Mouse (Mus musculus) heart, embryonic 13.5 days (tissue): ENCODE results near the gene BC004004. TPM values are rescaled to one million over a fixed set of nuclear protein-coding genes. Genes with fewer than 3 reads are reported as not detected.
"Not testable (repeated sequence)": the region's sequence is repeated elsewhere in the genome, so short reads cannot be mapped to it uniquely, and the experiment has no call there.

ENCODE experiments used
- ATAC-seq: fragments of 200-750 bp; cut with Nextera tagmentation; 2 replicates; pipeline ENCODE4 v1.8.0; 2017; ENCODE audit warnings: moderate TSS enrichment; ENCODE audit not compliant: insufficient number of reproducible peaks, low FRiP score, low TSS enrichment; ENCODE audit errors: extremely low read depth
- H3K27ac ChIP-seq: fragments of 300-500 bp; sonication (generic); replicated peaks from 2 replicates; pipeline ENCODE4 v1.5.1; 2015; ENCODE audit warnings: moderate library complexity, mild to moderate bottlenecking, inconsistent platforms
- H3K27me3 ChIP-seq: fragments of 300-500 bp; sonication (generic); replicated peaks from 2 replicates; pipeline ENCODE4 v1.6.1; 2015; ENCODE audit warnings: mild to moderate bottlenecking, inconsistent platforms
- H3K36me3 ChIP-seq: fragments of 300-500 bp; sonication (generic); 2 replicates; pipeline ENCODE4 v1.6.1; 2015; ENCODE audit warnings: mild to moderate bottlenecking, inconsistent platforms
- H3K4me1 ChIP-seq: fragments of 300-500 bp; sonication (generic); 2 replicates; pipeline ENCODE4 v1.6.1; 2015; ENCODE audit warnings: inconsistent platforms
- H3K4me2 ChIP-seq: fragments of 300-500 bp; sonication (generic); 2 replicates; pipeline ENCODE4 v1.6.1; 2015; ENCODE audit warnings: inconsistent platforms, mild to moderate bottlenecking, moderate library complexity
- H3K4me3 ChIP-seq: fragments of 300-500 bp; sonication (generic); 2 replicates; pipeline ENCODE4 v1.5.1; 2015; ENCODE audit warnings: moderate library complexity, mild to moderate bottlenecking, inconsistent platforms
- H3K9ac ChIP-seq: fragments of 300-500 bp; sonication (generic); 2 replicates; pipeline ENCODE4 v1.6.1; 2015; ENCODE audit warnings: inconsistent platforms, mild to moderate bottlenecking, moderate library complexity
- H3K9me3 ChIP-seq: fragments of 300-500 bp; sonication (generic); 2 replicates; pipeline ENCODE4 v1.6.1; 2016; ENCODE audit warnings: inconsistent platforms
- WGBS: fragments of 180-500 bp; shearing (Covaris S2); methylation state at CpG from one replicate; pipeline ENCODE4 v1.1.7; 2015; ENCODE audit warnings: mixed read lengths; 5-methylcytosine and 5-hydroxymethylcytosine counted together
- polyA plus RNA-seq: library from polyadenylated mRNA; unstranded; fragments of >200 nt; fragmentation: Nextera tagmentation; extraction: Ambion mirVana; gene quantifications from 2 replicates; pipeline ENCODE4 v1.2.1, GENCODE M21; 2015

The BC004004 gene
- polyA plus RNA-seq, 1 experiment from 2014 or later = 85.0 TPM

- H3K9ac ChIP-seq = peak overlapping the region; percentile 62
- peak overlapping the region; percentile 55 for H3K4me2 ChIP-seq
- H3K9me3 ChIP-seq = no peaks in the 10 kb centered on the region
- H3K4me1 ChIP-seq = peaks cover 60% of the 10 kb centered on the region
- WGBS = 72% methylated on average over 18 of the region's 18 CpGs
- H3K4me3 ChIP-seq = no peak overlapping the region
- peaks cover 81% of the 10 kb centered on the region for H3K36me3 ChIP-seq
- H3K27me3 ChIP-seq = no peaks in the 10 kb centered on the region
- H3K27ac ChIP-seq = peak overlapping the region; percentile 92
- no peak for ATAC-seq
Observed at GRCm38 (mm10) chr17:29340406-29341261, 72.0 kb downstream of the BC004004 start.

GRCm38 (mm10) chr17:29341591-29342003 lies 73.0 kb downstream of the BC004004 start:
- H3K9ac ChIP-seq = peak overlapping the region; percentile 62
- H3K9me3 ChIP-seq = no peaks in the 10 kb centered on the region
- H3K4me3 ChIP-seq = peak overlapping the region; percentile 21; the same call in 1 of the 2 replicates
- H3K4me1 ChIP-seq = peaks cover 70% of the 10 kb centered on the region
- peak; percentile 17; the same call in 1 of the 2 replicates for ATAC-seq
- WGBS = 7% methylated on average over 9 of the region's 9 CpGs
- peak overlapping the region; percentile 55 for H3K4me2 ChIP-seq
- H3K27me3 ChIP-seq = no peaks in the 10 kb centered on the region
- H3K36me3 ChIP-seq = peaks cover 71% of the 10 kb centered on the region
- H3K27ac ChIP-seq = peak overlapping the region; percentile 92

GRCm38 (mm10) chr17:29342010-29342910 lies 73.7 kb downstream of the BC004004 start:
- Histone ChIP-seq H3K27me3 (no peaks in the 10 kb centered on the region), H3K27ac (peak overlapping the region; percentile 92), H3K9ac (peak overlapping the region; percentile 62), H3K9me3 (no peaks in the 10 kb centered on the region), H3K4me2 (peak overlapping the region; percentile 55), H3K4me3 (peak overlapping the region; percentile 21; the same call in 1 of the 2 replicates), H3K36me3 (peaks cover 65% of the 10 kb centered on the region), H3K4me1 (peaks cover 72% of the 10 kb centered on the region)
- 25% methylated on average over 13 of the region's 13 CpGs for WGBS
- ATAC-seq = peak; percentile 51

DNA sequence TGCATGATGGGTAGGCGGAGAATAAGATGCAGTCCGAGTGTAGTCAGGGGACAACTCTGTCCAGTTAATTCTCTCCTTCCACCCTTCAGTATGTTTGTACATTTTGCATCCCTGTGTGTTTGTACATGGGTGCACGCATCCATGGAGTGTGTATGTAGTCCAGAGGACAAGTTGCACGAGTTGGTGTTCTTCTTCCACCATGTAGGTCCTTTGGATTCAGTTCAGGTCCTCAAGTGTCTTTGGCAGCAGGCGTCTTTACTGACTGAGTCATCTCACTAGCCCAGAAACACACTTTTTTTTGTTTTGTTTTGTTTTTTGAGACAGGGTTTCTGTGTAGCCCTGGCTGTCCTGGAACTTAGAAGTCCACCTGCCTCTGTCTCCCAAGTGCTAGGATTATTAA lies 74.7 kb downstream of the BC004004 start:
- no peak overlapping the region for H3K4me2 ChIP-seq
- peak overlapping the region; percentile 62 for H3K9ac ChIP-seq
- no peak for ATAC-seq
- 85% methylated on average over 5 of the region's 5 CpGs for WGBS
- no peaks in the 10 kb centered on the region for H3K27me3 ChIP-seq
- H3K9me3 ChIP-seq = no peaks in the 10 kb centered on the region
- peaks cover 76% of the 10 kb centered on the region for H3K4me1 ChIP-seq
- H3K27ac ChIP-seq = peak overlapping the region; percentile 92
- H3K4me3 ChIP-seq = no peak overlapping the region
- peaks cover 55% of the 10 kb centered on the region for H3K36me3 ChIP-seq

DNA sequence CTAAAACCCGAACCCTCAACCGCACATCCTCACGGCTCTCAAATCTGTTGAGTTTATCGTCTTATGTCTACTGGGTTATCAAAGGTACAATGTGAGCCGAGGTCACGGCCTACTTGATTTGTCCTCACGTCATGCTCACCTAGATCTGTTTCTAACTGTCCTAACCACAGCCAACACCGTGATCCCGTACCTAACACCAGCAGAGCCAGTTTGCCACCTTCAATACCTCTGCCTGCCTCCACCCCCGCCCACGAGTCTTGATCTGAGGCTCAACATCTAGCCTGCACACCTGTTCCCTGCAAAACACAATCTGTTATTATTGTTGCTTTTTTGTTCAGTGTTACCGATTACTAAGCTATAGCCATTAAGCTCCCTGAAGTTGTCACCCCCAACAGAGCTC lies 76.7 kb downstream of the BC004004 start:
- Histone ChIP-seq H3K9ac (peak overlapping the region; percentile 99), H3K4me1 (peaks cover 68% of the 10 kb centered on the region), H3K27ac (no peak overlapping the region), H3K4me3 (no peak overlapping the region), H3K4me2 (peak overlapping the region; percentile 87), H3K27me3 (no peaks in the 10 kb centered on the region), H3K9me3 (no peaks in the 10 kb centered on the region), H3K36me3 (peaks cover 35% of the 10 kb centered on the region)
- 78% methylated on average over 12 of the region's 12 CpGs for WGBS
- no peak for ATAC-seq

DNA sequence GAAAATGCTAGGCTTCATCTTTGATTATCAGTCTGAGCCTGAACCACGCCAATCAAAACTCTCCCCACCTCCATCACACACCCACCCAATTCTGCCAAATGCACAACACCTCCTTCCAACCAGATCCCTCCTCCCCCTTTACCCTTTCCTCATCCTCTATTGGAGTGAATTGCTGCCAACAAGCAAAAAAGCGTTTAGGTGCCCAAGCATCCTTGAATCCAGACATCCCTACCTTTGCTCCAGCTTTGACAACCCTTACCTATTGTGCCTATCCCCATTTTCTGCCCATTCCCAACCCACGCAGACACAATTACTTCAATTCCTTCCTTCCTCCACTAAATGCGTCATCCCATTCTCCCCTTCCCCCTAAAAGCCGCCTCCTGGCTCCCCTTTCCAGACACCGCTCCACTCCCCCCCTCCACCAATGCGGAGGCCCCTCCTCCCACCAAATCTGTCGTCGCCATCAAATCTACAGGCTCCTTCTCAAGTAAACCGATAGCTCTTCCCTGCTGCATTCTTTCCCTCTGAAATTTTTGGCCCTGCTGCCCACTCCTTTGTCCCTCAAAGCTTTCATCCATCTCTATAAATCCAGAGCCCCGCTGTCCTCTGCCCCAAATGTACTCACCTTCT lies 78.0 kb downstream of the BC004004 start:
- Histone ChIP-seq H3K4me3 (peak overlapping the region; percentile 92), H3K27me3 (no peaks in the 10 kb centered on the region), H3K36me3 (peaks cover 26% of the 10 kb centered on the region), H3K27ac (peak overlapping the region; percentile 94), H3K9me3 (no peaks in the 10 kb centered on the region), H3K4me1 (peaks cover 54% of the 10 kb centered on the region), H3K9ac (peak overlapping the region; percentile 99), H3K4me2 (peak overlapping the region; percentile 87)
- ATAC-seq = no peak
- 3% methylated on average over 11 of the region's 11 CpGs for whole genome bisulfite sequencing

DNA sequence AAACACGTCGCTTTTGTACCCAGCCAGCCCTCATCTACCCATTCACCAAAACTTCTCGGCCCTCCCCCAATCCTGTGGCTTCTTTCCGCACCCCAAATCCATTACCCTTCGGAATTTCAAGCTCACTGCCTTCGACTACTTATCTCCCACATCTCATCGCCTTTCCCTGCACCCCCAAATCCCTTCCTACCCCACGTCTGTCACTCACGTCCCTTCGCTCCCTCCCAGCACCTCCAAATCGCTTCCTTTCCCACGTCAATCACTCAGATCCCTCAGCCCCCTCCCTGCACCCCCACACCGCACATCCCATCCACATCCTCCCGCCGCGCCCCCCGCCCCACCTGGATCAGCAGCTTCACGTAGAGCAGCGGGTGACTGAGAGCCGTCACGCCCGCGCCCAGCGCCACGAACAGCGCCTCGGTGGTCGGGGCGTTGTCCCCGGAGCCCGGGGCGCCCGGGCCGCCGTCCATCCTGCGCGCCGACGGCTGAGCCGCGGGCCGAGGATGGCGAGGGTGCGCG lies 78.6 kb downstream of the BC004004 start:
- Histone ChIP-seq H3K36me3 (peaks cover 26% of the 10 kb centered on the region), H3K4me3 (peak overlapping the region; percentile 92), H3K9ac (peak overlapping the region; percentile 99), H3K27me3 (no peaks in the 10 kb centered on the region), H3K4me2 (peak overlapping the region; percentile 87), H3K9me3 (no peaks in the 10 kb centered on the region), H3K27ac (peak overlapping the region; percentile 94), H3K4me1 (peaks cover 49% of the 10 kb centered on the region)
- no peak for ATAC-seq
- WGBS = under 1% methylated on average over 45 of the region's 45 CpGs

GRCm38 (mm10) chr17:29347645-29348256 lies 79.2 kb downstream of the BC004004 start, which contains the start of gene Mtch1:
Gene Mtch1 (minus strand): TSS chr17:29347934.
- H3K9ac ChIP-seq = peak within 1 kb of the TSS; percentile 99
- peak within 1 kb of the TSS; percentile 92 for H3K4me3 ChIP-seq
- peak within 1 kb of the TSS; percentile 94 for H3K27ac ChIP-seq
- H3K9me3 ChIP-seq = no peaks in the 10 kb centered on the region
- H3K4me1 ChIP-seq = peaks cover 43% of the 10 kb centered on the region
- WGBS = 1% methylated on average over 50 of the region's 53 CpGs
- peak; percentile 95 for ATAC-seq
- H3K36me3 ChIP-seq = peaks cover 23% of the 10 kb centered on the region
- no peaks in the 10 kb centered on the region for H3K27me3 ChIP-seq
- H3K4me2 ChIP-seq = peak within 1 kb of the TSS; percentile 87

DNA sequence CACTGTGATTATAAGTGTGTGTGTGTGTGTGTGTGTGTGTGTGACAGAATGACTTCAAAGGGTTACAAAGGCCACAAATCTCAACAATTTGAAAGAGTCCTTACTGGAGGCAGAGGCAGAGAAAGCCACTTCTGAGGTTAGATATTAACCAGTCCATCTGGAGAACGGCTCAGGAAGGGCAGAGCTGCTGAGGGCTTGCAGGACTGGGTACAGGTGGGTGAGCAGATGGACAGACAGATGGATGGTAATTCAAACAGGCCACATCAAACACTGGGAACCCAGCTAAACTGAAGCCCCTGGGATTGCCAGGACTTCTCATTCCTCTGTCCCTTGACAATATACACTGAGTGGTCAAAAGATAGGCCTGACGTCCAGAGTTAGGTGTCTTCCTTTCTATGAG lies 80.4 kb downstream of the BC004004 start:
- 77% methylated on average over 2 of the region's 2 CpGs for WGBS
- Histone ChIP-seq H3K4me1 (peaks cover 30% of the 10 kb centered on the region), H3K9me3 (no peaks in the 10 kb centered on the region), H3K4me2 (no peak overlapping the region), H3K4me3 (no peak overlapping the region), H3K27me3 (no peaks in the 10 kb centered on the region), H3K9ac (no peak overlapping the region), H3K27ac (no peak overlapping the region), H3K36me3 (peaks cover 11% of the 10 kb centered on the region)
- ATAC-seq = no peak

GRCm38 (mm10) chr17:29351056-29351455 lies 82.5 kb downstream of the BC004004 start:
- H3K4me3 ChIP-seq, H3K9me3 ChIP-seq, H3K36me3 ChIP-seq, ATAC-seq, H3K27me3 ChIP-seq, H3K9ac ChIP-seq, H3K27ac ChIP-seq, H3K4me2 ChIP-seq: not testable (repeated sequence)
- peaks cover 28% of the 10 kb centered on the region for H3K4me1 ChIP-seq
- WGBS = 75% methylated on average over 5 of the region's 5 CpGs
